Mouse (Mus musculus) gastrocnemius, adult 2 months (tissue): ENCODE measurements at regions not wholly inside any gene's neighbourhood (a gene's known extent, or its start where the extent isn't known, plus 50 kb on each side); places are given as distances from the start of the nearest gene placed in this dataset.

Experiments used
- DNase-seq: peaks from one replicate; pipeline ENCODE4 v3.0.0; 2022
- H3K27ac ChIP-seq: fragments of 200-600 bp; 2 replicates; pipeline ENCODE4 v1.8.1; 2022; ENCODE audit warnings: mild to moderate bottlenecking
- H3K4me3 ChIP-seq: fragments of 200-600 bp; 2 replicates; pipeline ENCODE4 v1.8.1; 2022; ENCODE audit warnings: mild to moderate bottlenecking, moderate library complexity
- CTCF ChIP-seq: fragments of 200-600 bp; IDR thresholded peaks from 2 replicates; pipeline ENCODE4 v1.8.1; 2022; ENCODE audit warnings: antibody characterized with exemption, mild to moderate bottlenecking, moderate library complexity
- intact Hi-C: fragments of 180-260 bp; cut with DNase I; formaldehyde crosslinking; loops from one replicate; pipeline ENCODE4 v1.15.1; 2025

GRCm38 (mm10) chr4:152913497-152913896 is 435.8 kb upstream of the Kcnab2 start:
- no peak for DNase-seq
- intact Hi-C loops: no loop called here
- no peak overlapping the region for H3K27ac ChIP-seq
- no peak for TF ChIP-seq CTCF
- H3K4me3 ChIP-seq: no peak overlapping the region

- no peak overlapping the region for H3K4me3 ChIP-seq
- no peak for TF ChIP-seq CTCF
- H3K27ac ChIP-seq: no peak overlapping the region
- intact Hi-C loops: no loop called here
- DNase-seq: no peak
Observed at GRCm38 (mm10) chr4:152912846-152913245, 435.2 kb upstream of the Kcnab2 start.

- no peak overlapping the region for H3K4me3 ChIP-seq
- TF ChIP-seq CTCF: no peak
- intact Hi-C loops: no loop called here
- DNase-seq: no peak
- H3K27ac ChIP-seq: no peak overlapping the region
Observed at GRCm38 (mm10) chr4:152908235-152908634, 430.6 kb upstream of the Kcnab2 start.

GRCm38 (mm10) chr4:152902851-152903250 is 425.2 kb upstream of the Kcnab2 start:
- TF ChIP-seq CTCF: no peak
- DNase-seq: no peak
- H3K4me3 ChIP-seq: no peak overlapping the region
- intact Hi-C loops: no loop called here
- no peak overlapping the region for H3K27ac ChIP-seq

GRCm38 (mm10) chr4:152900049-152900448 is 422.4 kb upstream of the Kcnab2 start:
- DNase-seq: no peak
- H3K4me3 ChIP-seq: no peak overlapping the region

GRCm38 (mm10) chr4:152895076-152895475 is 417.4 kb upstream of the Kcnab2 start:
- intact Hi-C loops: no loop called here
- no peak overlapping the region for H3K4me3 ChIP-seq
- TF ChIP-seq CTCF: no peak

More at GRCm38 (mm10) chr4:152900049-152900448, 422.4 kb upstream of the Kcnab2 start:
- TF ChIP-seq CTCF: no peak
- intact Hi-C loops: no loop called here
- H3K27ac ChIP-seq: no peak overlapping the region

GRCm38 (mm10) chr4:152892997-152893396 is 415.3 kb upstream of the Kcnab2 start:
- no peak for DNase-seq
- H3K27ac ChIP-seq: no peak overlapping the region
- H3K4me3 ChIP-seq: no peak overlapping the region
- intact Hi-C loops: no loop called here
- TF ChIP-seq CTCF: no peak

More at GRCm38 (mm10) chr4:152895076-152895475, 417.4 kb upstream of the Kcnab2 start:
- no peak overlapping the region for H3K27ac ChIP-seq
- DNase-seq: no peak

- intact Hi-C loops: no loop called here
- Histone ChIP-seq H3K4me3 (no peak overlapping the region), H3K27ac (no peak overlapping the region)
- no peak for TF ChIP-seq CTCF
- DNase-seq: no peak
Observed at GRCm38 (mm10) chr4:152889211-152889610, 411.5 kb upstream of the Kcnab2 start.

- intact Hi-C loops: no loop called here
- Histone ChIP-seq H3K4me3 (no peak overlapping the region), H3K27ac (no peak overlapping the region)
- DNase-seq: no peak
- TF ChIP-seq CTCF: no peak
Observed at GRCm38 (mm10) chr4:152888306-152888705, 410.6 kb upstream of the Kcnab2 start.

- TF ChIP-seq CTCF: no peak
- DNase-seq: no peak
- Histone ChIP-seq H3K4me3 (no peak overlapping the region), H3K27ac (no peak overlapping the region)
- intact Hi-C loops: no loop called here
Observed at GRCm38 (mm10) chr4:152886773-152887172, 409.1 kb upstream of the Kcnab2 start.

GRCm38 (mm10) chr4:152881433-152881930 is 403.8 kb upstream of the Kcnab2 start:
- Histone ChIP-seq H3K27ac (no peak overlapping the region), H3K4me3 (no peak overlapping the region)
- intact Hi-C loops: no loop called here
- no peak for DNase-seq
- no peak for TF ChIP-seq CTCF

GRCm38 (mm10) chr4:152880368-152880767 is 402.7 kb upstream of the Kcnab2 start:
- intact Hi-C loops: no loop called here
- Histone ChIP-seq H3K4me3 (no peak overlapping the region), H3K27ac (no peak overlapping the region)
- DNase-seq: no peak
- no peak for TF ChIP-seq CTCF

- Histone ChIP-seq H3K4me3 (no peak overlapping the region), H3K27ac (no peak overlapping the region)
- intact Hi-C loops: no loop called here
- TF ChIP-seq CTCF: no peak
- no peak for DNase-seq
Observed at GRCm38 (mm10) chr4:152878941-152879340, 401.3 kb upstream of the Kcnab2 start.

GRCm38 (mm10) chr4:152878401-152878800 is 400.7 kb upstream of the Kcnab2 start:
- H3K4me3 ChIP-seq: no peak overlapping the region
- no peak for TF ChIP-seq CTCF
- no peak for DNase-seq
- intact Hi-C loops: no loop called here
- H3K27ac ChIP-seq: no peak overlapping the region

- intact Hi-C loops: no loop called here
- no peak for DNase-seq
- no peak for TF ChIP-seq CTCF
- H3K4me3 ChIP-seq: no peak overlapping the region
- no peak overlapping the region for H3K27ac ChIP-seq
Observed at GRCm38 (mm10) chr4:152870046-152870445, 392.4 kb upstream of the Kcnab2 start.
